Mouse (Mus musculus): ENCODE measurements around the gene Nit2. TPM values are rescaled to one million over a fixed set of nuclear protein-coding genes. Genes with fewer than 3 reads are reported as not detected.
"Not testable (repeated sequence)": the region's sequence is repeated elsewhere in the genome, so short reads cannot be mapped to it uniquely, and the experiment has no call there.

Gene Nit2
- polyA plus RNA-seq, 1 experiment from 2014 or later, result 46.3 TPM

DNA sequence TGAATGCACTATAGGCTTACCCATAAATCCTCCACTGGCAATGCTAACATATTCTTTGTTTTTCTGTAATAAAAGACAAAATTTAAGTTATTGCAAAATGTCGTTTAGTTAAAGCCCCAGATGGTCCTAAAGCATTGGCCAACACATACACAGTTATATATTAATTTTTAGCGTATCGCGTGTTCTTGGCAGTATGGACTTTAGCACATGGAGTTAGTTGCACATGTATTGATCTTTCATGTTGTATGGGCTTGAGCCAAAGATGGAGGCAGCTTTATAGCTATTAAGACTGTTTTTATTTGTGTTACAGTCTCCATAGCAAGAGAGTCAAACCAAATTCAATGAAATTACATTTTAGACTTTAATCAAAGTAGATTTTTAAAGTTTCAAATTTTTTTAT is 19.5 kb upstream of the Nit2 start:
- no peaks in the 10 kb centered on the region for H3K9me3 ChIP-seq (replicated peaks; ENCODE audit: control insufficient read depth, low read length)
- 93% methylated on average over 4 of the region's 4 CpGs for WGBS (ENCODE audit: insufficient replicate concordance)
- H3K4me2 ChIP-seq, result no peak overlapping the region
- no peaks in the 10 kb centered on the region for H3K4me1 ChIP-seq (ENCODE audit: control insufficient read depth, insufficient read depth, low read length)
- no peak for ATAC-seq (replicated peaks; ENCODE audit: insufficient number of reproducible peaks, low FRiP score, low TSS enrichment)
- no peak overlapping the region for H3K4me3 ChIP-seq (ENCODE audit: low read depth, low read length)
- H3K27ac ChIP-seq (ENCODE audit: low read depth, low read length), result no peak overlapping the region
- peaks cover 12% of the 10 kb centered on the region; the same call in 1 of the 2 replicates for H3K36me3 ChIP-seq (ENCODE audit: control insufficient read depth, insufficient read depth, low read length)
- H3K27me3 ChIP-seq (ENCODE audit: control insufficient read depth, insufficient read depth, low read length), result no peaks in the 10 kb centered on the region
- H3K9ac ChIP-seq (ENCODE audit: low read depth, low read length), result no peak overlapping the region

DNA sequence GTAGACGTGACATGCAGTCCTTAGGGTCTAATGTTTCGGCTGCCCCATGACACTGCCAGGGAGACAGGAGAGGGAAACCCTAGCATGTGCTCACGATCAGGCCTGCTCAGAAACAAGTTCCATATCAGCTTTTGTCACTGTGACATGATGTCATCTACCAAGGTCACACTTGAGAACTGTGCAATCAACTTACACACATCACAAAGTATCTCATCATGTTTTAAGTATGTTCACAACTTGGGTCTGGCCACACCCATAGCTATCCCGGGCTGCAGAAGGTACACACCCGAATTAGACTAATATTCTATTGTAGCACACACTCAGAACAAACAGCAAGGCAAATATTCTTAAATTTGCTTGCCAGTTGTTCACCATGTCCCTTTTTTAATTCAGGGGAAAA is 14.9 kb upstream of the Nit2 start:
- WGBS (ENCODE audit: insufficient replicate concordance), result 81% methylated on average over 5 of the region's 5 CpGs
- Histone ChIP-seq H3K9ac (ENCODE audit: low read depth, low read length) (no peak overlapping the region), H3K4me2 (no peak overlapping the region), H3K27me3 (ENCODE audit: control insufficient read depth, insufficient read depth, low read length) (no peaks in the 10 kb centered on the region), H3K9me3 (replicated peaks; ENCODE audit: control insufficient read depth, low read length) (no peaks in the 10 kb centered on the region), H3K4me3 (ENCODE audit: low read depth, low read length) (no peak overlapping the region), H3K4me1 (ENCODE audit: control insufficient read depth, insufficient read depth, low read length) (no peaks in the 10 kb centered on the region), H3K27ac (ENCODE audit: low read depth, low read length) (no peak overlapping the region), H3K36me3 (ENCODE audit: control insufficient read depth, insufficient read depth, low read length) (peaks cover 11% of the 10 kb centered on the region; the same call in 1 of the 2 replicates)
- no peak for ATAC-seq (replicated peaks; ENCODE audit: insufficient number of reproducible peaks, low FRiP score, low TSS enrichment)

DNA sequence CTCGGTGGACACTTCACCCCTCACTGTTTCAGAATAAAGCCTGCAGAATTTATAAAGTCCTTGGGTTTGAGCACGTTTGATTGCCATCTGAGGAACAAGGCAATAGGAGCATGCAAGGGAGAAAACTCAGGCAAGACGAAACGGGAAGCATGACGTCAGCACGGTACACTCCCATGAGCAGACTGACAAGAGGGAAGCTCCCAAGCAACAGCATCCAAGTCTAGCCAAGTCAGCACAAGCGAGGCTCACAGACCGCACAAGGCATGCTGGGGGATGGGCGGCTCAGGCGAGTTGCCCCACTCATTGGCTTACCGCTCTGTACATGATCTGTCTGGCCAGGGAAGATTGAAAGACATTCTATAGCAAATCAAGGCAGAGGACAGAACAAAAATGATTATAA is 14.0 kb upstream of the Nit2 start:
- Histone ChIP-seq H3K27me3 (ENCODE audit: control insufficient read depth, insufficient read depth, low read length) (no peaks in the 10 kb centered on the region), H3K4me1 (ENCODE audit: control insufficient read depth, insufficient read depth, low read length) (no peaks in the 10 kb centered on the region), H3K36me3 (ENCODE audit: control insufficient read depth, insufficient read depth, low read length) (peaks cover 12% of the 10 kb centered on the region; the same call in 1 of the 2 replicates), H3K4me3 (ENCODE audit: low read depth, low read length) (no peak overlapping the region), H3K9ac (ENCODE audit: low read depth, low read length) (no peak overlapping the region), H3K9me3 (replicated peaks; ENCODE audit: control insufficient read depth, low read length) (no peaks in the 10 kb centered on the region), H3K4me2 (no peak overlapping the region), H3K27ac (ENCODE audit: low read depth, low read length) (no peak overlapping the region)
- 81% methylated on average over 11 of the region's 11 CpGs for WGBS (ENCODE audit: insufficient replicate concordance)
- ATAC-seq (replicated peaks; ENCODE audit: insufficient number of reproducible peaks, low FRiP score, low TSS enrichment), result no peak

DNA sequence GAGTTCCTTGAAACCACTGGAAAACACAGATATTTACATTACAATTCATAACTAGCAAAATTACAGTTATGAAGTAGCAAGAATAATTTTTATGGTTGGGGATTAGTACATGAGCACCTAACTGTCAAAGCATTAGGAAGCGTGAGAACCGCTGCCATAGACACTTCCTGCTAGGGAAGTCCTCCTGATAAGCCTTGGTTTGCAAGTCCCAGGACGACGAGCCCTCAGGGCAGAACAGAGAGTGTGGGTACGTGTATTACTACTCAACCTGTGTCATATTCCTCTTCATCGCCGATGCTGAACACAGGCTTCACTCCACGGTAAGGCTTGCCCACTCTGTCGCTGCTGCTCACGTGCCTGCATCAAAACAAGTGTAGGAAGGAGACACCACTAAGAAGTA is 10.5 kb upstream of the Nit2 start:
- H3K9ac ChIP-seq (ENCODE audit: low read depth, low read length), result no peak overlapping the region
- no peak overlapping the region for H3K27ac ChIP-seq (ENCODE audit: low read depth, low read length)
- no peak for ATAC-seq (replicated peaks; ENCODE audit: insufficient number of reproducible peaks, low FRiP score, low TSS enrichment)
- peaks cover 8% of the 10 kb centered on the region; the same call in 1 of the 2 replicates for H3K36me3 ChIP-seq (ENCODE audit: control insufficient read depth, insufficient read depth, low read length)
- no peak overlapping the region for H3K4me3 ChIP-seq (ENCODE audit: low read depth, low read length)
- no peaks in the 10 kb centered on the region for H3K9me3 ChIP-seq (replicated peaks; ENCODE audit: control insufficient read depth, low read length)
- H3K4me1 ChIP-seq (ENCODE audit: control insufficient read depth, insufficient read depth, low read length), result no peaks in the 10 kb centered on the region
- no peaks in the 10 kb centered on the region for H3K27me3 ChIP-seq (ENCODE audit: control insufficient read depth, insufficient read depth, low read length)
- WGBS (ENCODE audit: insufficient replicate concordance), result 75% methylated on average over 10 of the region's 10 CpGs
- no peak overlapping the region for H3K4me2 ChIP-seq

DNA sequence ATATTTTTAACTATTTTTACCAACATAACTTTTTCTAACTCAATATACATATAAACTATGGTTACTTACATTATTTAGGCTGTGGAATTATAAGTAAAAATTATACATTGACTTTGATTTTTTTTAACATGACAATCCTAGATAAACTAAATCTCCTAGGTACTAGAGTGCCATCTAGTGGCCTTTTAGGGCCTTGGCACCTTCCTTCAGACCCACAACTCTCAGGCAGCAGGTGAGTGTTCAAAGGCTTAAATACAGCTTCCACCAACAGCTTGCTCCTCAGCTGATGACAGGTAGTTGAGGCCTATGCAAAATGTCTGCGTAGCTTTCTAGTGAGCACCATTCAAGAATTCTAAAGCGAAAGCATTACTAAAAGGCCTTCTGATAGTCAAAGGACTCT is 10.1 kb upstream of the Nit2 start:
- Histone ChIP-seq H3K4me1 (ENCODE audit: control insufficient read depth, insufficient read depth, low read length) (no peaks in the 10 kb centered on the region), H3K4me3 (ENCODE audit: low read depth, low read length) (no peak overlapping the region), H3K27ac (ENCODE audit: low read depth, low read length) (no peak overlapping the region), H3K27me3 (ENCODE audit: control insufficient read depth, insufficient read depth, low read length) (no peaks in the 10 kb centered on the region), H3K36me3 (ENCODE audit: control insufficient read depth, insufficient read depth, low read length) (peaks cover 5% of the 10 kb centered on the region; the same call in 1 of the 2 replicates), H3K9ac (ENCODE audit: low read depth, low read length) (no peak overlapping the region), H3K4me2 (no peak overlapping the region), H3K9me3 (replicated peaks; ENCODE audit: control insufficient read depth, low read length) (no peaks in the 10 kb centered on the region)
- ATAC-seq (replicated peaks; ENCODE audit: insufficient number of reproducible peaks, low FRiP score, low TSS enrichment), result no peak
- 58% methylated on average over 2 of the region's 2 CpGs for WGBS (ENCODE audit: insufficient replicate concordance)

DNA sequence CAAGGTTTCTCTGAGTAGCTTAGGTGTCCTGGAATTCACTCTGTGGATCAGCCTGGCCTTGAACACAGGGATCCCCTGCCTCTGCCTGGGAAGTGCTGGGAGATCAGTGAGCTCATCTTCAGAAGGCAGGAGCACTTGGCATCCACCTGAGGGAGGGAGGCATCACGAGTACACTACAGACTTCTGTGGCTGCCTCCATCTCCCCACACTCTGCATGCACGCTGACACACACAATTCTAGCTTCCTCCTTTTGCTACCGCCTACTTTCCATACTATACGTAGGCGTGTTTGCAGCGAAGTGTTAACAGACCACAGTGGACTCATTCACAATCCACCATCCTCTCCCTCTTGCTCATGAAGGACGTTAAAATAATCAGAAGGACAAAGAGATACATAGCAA is 9.1 kb upstream of the Nit2 start:
- Histone ChIP-seq H3K4me1 (ENCODE audit: control insufficient read depth, insufficient read depth, low read length) (no peaks in the 10 kb centered on the region), H3K9me3 (replicated peaks; ENCODE audit: control insufficient read depth, low read length) (no peaks in the 10 kb centered on the region), H3K36me3 (ENCODE audit: control insufficient read depth, insufficient read depth, low read length) (peaks cover 5% of the 10 kb centered on the region; the same call in 1 of the 2 replicates), H3K9ac (ENCODE audit: low read depth, low read length) (no peak overlapping the region), H3K4me3 (ENCODE audit: low read depth, low read length) (no peak overlapping the region), H3K4me2 (no peak overlapping the region), H3K27ac (ENCODE audit: low read depth, low read length) (no peak overlapping the region), H3K27me3 (ENCODE audit: control insufficient read depth, insufficient read depth, low read length) (no peaks in the 10 kb centered on the region)
- WGBS (ENCODE audit: insufficient replicate concordance), result 84% methylated on average over 7 of the region's 7 CpGs
- ATAC-seq (replicated peaks; ENCODE audit: insufficient number of reproducible peaks, low FRiP score, low TSS enrichment), result no peak

DNA sequence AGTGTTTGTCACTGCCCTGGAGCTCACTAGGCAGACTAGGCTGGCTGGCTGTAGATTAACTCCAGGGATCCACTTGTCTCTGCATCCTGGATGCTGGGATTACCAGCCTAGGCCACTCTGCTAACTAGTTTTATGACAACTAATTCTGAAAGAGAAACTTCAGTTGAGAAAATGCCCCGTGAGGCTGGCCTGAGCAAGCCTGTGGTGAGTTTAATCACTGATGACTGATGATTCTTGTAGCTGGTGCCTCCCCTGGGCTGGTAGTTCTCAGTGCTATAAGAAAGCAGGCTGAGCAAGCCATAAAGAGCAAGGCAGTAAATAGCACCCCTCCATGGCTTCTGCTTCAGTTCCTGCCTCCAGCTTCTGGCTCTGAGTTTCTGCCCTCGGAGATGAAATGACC is 8.6 kb upstream of the Nit2 start:
- Histone ChIP-seq H3K9me3 (replicated peaks; ENCODE audit: control insufficient read depth, low read length) (no peaks in the 10 kb centered on the region), H3K27me3 (ENCODE audit: control insufficient read depth, insufficient read depth, low read length) (no peaks in the 10 kb centered on the region), H3K27ac (ENCODE audit: low read depth, low read length) (no peak overlapping the region), H3K36me3 (ENCODE audit: control insufficient read depth, insufficient read depth, low read length) (peaks cover 5% of the 10 kb centered on the region; the same call in 1 of the 2 replicates), H3K4me1 (ENCODE audit: control insufficient read depth, insufficient read depth, low read length) (no peaks in the 10 kb centered on the region), H3K9ac (ENCODE audit: low read depth, low read length) (no peak overlapping the region), H3K4me3 (ENCODE audit: low read depth, low read length) (no peak overlapping the region), H3K4me2 (no peak overlapping the region)
- 71% methylated on average over 2 of the region's 2 CpGs for WGBS (ENCODE audit: insufficient replicate concordance)
- ATAC-seq (replicated peaks; ENCODE audit: insufficient number of reproducible peaks, low FRiP score, low TSS enrichment), result no peak

DNA sequence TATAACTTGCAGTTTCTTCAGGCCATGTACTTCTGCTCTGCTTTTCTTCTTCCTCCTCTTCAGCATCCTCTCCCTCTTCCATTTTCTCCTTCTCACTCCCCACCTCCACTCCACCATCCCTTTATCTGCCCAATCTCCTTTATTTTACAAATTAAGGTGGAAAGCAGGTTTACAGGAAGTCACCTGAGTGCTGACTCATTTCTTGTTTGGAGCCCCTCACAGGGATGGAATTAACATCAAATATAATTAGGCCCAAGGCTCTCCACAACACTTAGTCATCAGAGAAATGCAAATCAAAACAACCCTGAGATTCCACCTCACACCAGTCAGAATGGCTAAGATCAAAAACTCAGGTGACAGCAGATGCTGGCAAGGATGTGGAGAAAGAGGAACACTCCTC is 7.3 kb upstream of the Nit2 start:
- H3K4me1 ChIP-seq (ENCODE audit: control insufficient read depth, insufficient read depth, low read length), result not testable (repeated sequence)

DNA sequence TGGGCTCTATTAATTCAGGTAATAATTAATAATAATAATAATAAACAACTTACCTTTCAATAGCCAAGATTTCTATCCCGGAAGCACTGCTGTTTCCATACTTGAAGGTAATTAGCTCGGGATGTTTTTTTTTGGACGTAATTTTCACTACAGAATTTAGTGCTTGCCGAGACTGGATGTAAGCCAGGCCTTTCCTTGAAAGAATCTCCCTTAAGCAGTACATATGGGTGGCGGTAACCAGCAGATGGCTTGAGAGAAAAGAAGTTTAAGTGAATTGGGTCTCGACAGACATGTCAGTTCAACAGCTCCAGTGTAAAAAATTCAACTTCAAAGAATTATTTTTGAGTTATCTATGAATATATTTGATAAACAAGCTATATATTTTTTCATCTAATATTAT is 4.4 kb upstream of the Nit2 start:
- no peaks in the 10 kb centered on the region for H3K9me3 ChIP-seq (replicated peaks; ENCODE audit: control insufficient read depth, low read length)
- H3K27ac ChIP-seq (ENCODE audit: low read depth, low read length), result no peak overlapping the region
- 91% methylated on average over 6 of the region's 6 CpGs for WGBS (ENCODE audit: insufficient replicate concordance)
- no peak for ATAC-seq (replicated peaks; ENCODE audit: insufficient number of reproducible peaks, low FRiP score, low TSS enrichment)
- no peak overlapping the region for H3K4me2 ChIP-seq
- 0 out of 2 replicates have a peak, but pooled peaks cover 2% of the 10 kb centered on the region for H3K36me3 ChIP-seq (ENCODE audit: control insufficient read depth, insufficient read depth, low read length)
- no peak overlapping the region for H3K4me3 ChIP-seq (ENCODE audit: low read depth, low read length)
- no peaks in the 10 kb centered on the region for H3K27me3 ChIP-seq (ENCODE audit: control insufficient read depth, insufficient read depth, low read length)
- no peak overlapping the region for H3K9ac ChIP-seq (ENCODE audit: low read depth, low read length)
- no peaks in the 10 kb centered on the region for H3K4me1 ChIP-seq (ENCODE audit: control insufficient read depth, insufficient read depth, low read length)

More for the DNA sequence above, 7.3 kb upstream of the Nit2 start:
- not testable (repeated sequence) for H3K9me3 ChIP-seq (replicated peaks; ENCODE audit: control insufficient read depth, low read length); H3K36me3 ChIP-seq (ENCODE audit: control insufficient read depth, insufficient read depth, low read length); H3K27me3 ChIP-seq (ENCODE audit: control insufficient read depth, insufficient read depth, low read length); H3K4me2 ChIP-seq; H3K4me3 ChIP-seq (ENCODE audit: low read depth, low read length); ATAC-seq (replicated peaks; ENCODE audit: insufficient number of reproducible peaks, low FRiP score, low TSS enrichment); H3K27ac ChIP-seq (ENCODE audit: low read depth, low read length); H3K9ac ChIP-seq (ENCODE audit: low read depth, low read length)

All from heart, embryonic 11.5 days (tissue).